ENCODE assay signal across 22 mouse cellular contexts in genomic region chr6:69914781-69915180, GRCm38 (mm10).
DNase-seq lines count a peak whose midpoint lies in the region; ATAC-seq and TF ChIP-seq lines count a peak whose summit lies in the region.
"Had no signal": no experiment of that assay in that cellular context is flagged by ENCODE, and none has a peak within 500 bp of the region (broad histone marks: within the 10 kb centered on the region; RNA-seq: fewer than 3 reads in every experiment).

No protein-coding gene starts in this region.

- no peaks in the 10 kb centered on the region for H3K4me1 ChIP-seq in hindbrain, postnatal 0 days (ENCODE audit: insufficient read depth, low read length)
- no peaks in the 10 kb centered on the region for H3K4me1 ChIP-seq in hindbrain, embryonic 14.5 days (replicated peaks; ENCODE audit: control insufficient read depth, insufficient read depth, low read length)
- H3K4me1 ChIP-seq in midbrain, postnatal 0 days (ENCODE audit: insufficient read depth, low read length) = no peaks in the 10 kb centered on the region
- no peaks in the 10 kb centered on the region for H3K4me1 ChIP-seq in midbrain, embryonic 10.5 days
- H3K4me1 ChIP-seq: embryonic facial prominence, embryonic 15.5 days; forebrain, embryonic 12.5 days; heart, embryonic 13.5 days; lung, embryonic 15.5 days had no signal

- no peak overlapping the region for H3K4me2 ChIP-seq in hindbrain, postnatal 0 days (ENCODE audit: low read depth, low read length)
- H3K4me2 ChIP-seq in hindbrain, embryonic 14.5 days (replicated peaks) = no peak overlapping the region
- H3K4me2 ChIP-seq in midbrain, postnatal 0 days (ENCODE audit: low read depth, low read length, poor library complexity, severe bottlenecking) = no peak overlapping the region
- H3K4me2 ChIP-seq: embryonic facial prominence, embryonic 15.5 days; forebrain, embryonic 12.5 days; heart, embryonic 13.5 days; lung, embryonic 15.5 days had no signal

- DNase-seq in hindbrain, postnatal 0 days (ENCODE audit: low spot score) = peak; percentile 3
- DNase-seq in hindbrain, embryonic 14.5 days (ENCODE audit: low spot score) = no peak
- peak; percentile 22 for DNase-seq in midbrain, postnatal 0 days (ENCODE audit: low spot score)
- no peak for DNase-seq in midbrain, embryonic 10.5 days (ENCODE audit: low spot score)
- DNase-seq in NIH3T3 (ENCODE audit: low read depth) = peak; percentile 3
- DNase-seq in splenic B cell, adult 2 months (ENCODE audit: low read depth, low spot score) = peak; percentile 54
- DNase-seq in adrenal gland, postnatal 4 days (ENCODE audit: low spot score in 2 of 2) = no peak
- DNase-seq in Muller cell, postnatal 12 days (ENCODE audit: inconsistent ontology term) = no peak
- DNase-seq: adrenal gland, adult 2 months; cerebellum, adult 2 months; heart, postnatal 36 days; kidney, adult 8-10 months; layer of hippocampus, postnatal 36 days; left cerebral cortex, postnatal 4 days; right cerebral cortex, postnatal 14 days; thymus, postnatal 14 days had no signal

- H3K36me3 ChIP-seq in hindbrain, postnatal 0 days (ENCODE audit: insufficient read depth, low read length) = no peaks in the 10 kb centered on the region
- no peaks in the 10 kb centered on the region for H3K36me3 ChIP-seq in hindbrain, embryonic 14.5 days (replicated peaks; ENCODE audit: control insufficient read depth, insufficient read depth)
- H3K36me3 ChIP-seq in midbrain, postnatal 0 days (ENCODE audit: insufficient read depth, low read length) = no peaks in the 10 kb centered on the region
- H3K36me3 ChIP-seq in midbrain, embryonic 10.5 days = no peaks in the 10 kb centered on the region
- no peaks in the 10 kb centered on the region for H3K36me3 ChIP-seq in splenic B cell, adult 2 months (ENCODE audit: control insufficient read depth, insufficient read depth, low read length, poor library complexity, severe bottlenecking)
- H3K36me3 ChIP-seq: embryonic facial prominence, embryonic 15.5 days; forebrain, embryonic 12.5 days; heart, embryonic 13.5 days; lung, embryonic 15.5 days had no signal

- WGBS in hindbrain, postnatal 0 days = 70% methylated on average over 4 of the region's 4 CpGs
- WGBS in hindbrain, embryonic 14.5 days = 79% methylated on average over 4 of the region's 4 CpGs
- 68% methylated on average over 4 of the region's 4 CpGs for WGBS in midbrain, postnatal 0 days
- WGBS in midbrain, embryonic 10.5 days = 74% methylated on average over 4 of the region's 4 CpGs

- H3K9ac ChIP-seq in hindbrain, postnatal 0 days (replicated peaks; ENCODE audit: low read length) = no peak overlapping the region
- no peak overlapping the region for H3K9ac ChIP-seq in hindbrain, embryonic 14.5 days
- no peak overlapping the region for H3K9ac ChIP-seq in midbrain, postnatal 0 days (replicated peaks; ENCODE audit: low read length, poor library complexity, severe bottlenecking)
- H3K9ac ChIP-seq: embryonic facial prominence, embryonic 15.5 days; forebrain, embryonic 12.5 days; heart, embryonic 13.5 days; lung, embryonic 15.5 days had no signal

- no peak for ATAC-seq in hindbrain, postnatal 0 days
- no peak for ATAC-seq in hindbrain, embryonic 14.5 days (ENCODE audit: low FRiP score)
- no peak for ATAC-seq in midbrain, postnatal 0 days (ENCODE audit: low FRiP score)
- ATAC-seq: hindbrain, embryonic 16.5 days; midbrain, embryonic 16.5 days had no signal

- no peak overlapping the region for H3K27ac ChIP-seq in hindbrain, postnatal 0 days
- no peak overlapping the region for H3K27ac ChIP-seq in hindbrain, embryonic 14.5 days
- no peak overlapping the region for H3K27ac ChIP-seq in midbrain, postnatal 0 days (ENCODE audit: low read depth, low read length)
- H3K27ac ChIP-seq in midbrain, embryonic 10.5 days (replicated peaks) = no peak overlapping the region
- H3K27ac ChIP-seq: embryonic facial prominence, embryonic 15.5 days; forebrain, embryonic 12.5 days; heart, embryonic 13.5 days; lung, embryonic 15.5 days had no signal

- peak; percentile 56 for TF ChIP-seq CTCF in hindbrain, postnatal 0 days (IDR thresholded peaks at IDR 0.05; ENCODE audit: low read depth)
- TF ChIP-seq CTCF in midbrain, postnatal 0 days (IDR thresholded peaks at IDR 0.05) = peak; percentile 71

- H3K9me3 ChIP-seq in hindbrain, postnatal 0 days (ENCODE audit: low read length) = no peaks in the 10 kb centered on the region
- no peaks in the 10 kb centered on the region for H3K9me3 ChIP-seq in hindbrain, embryonic 14.5 days (ENCODE audit: control insufficient read depth, low read length)
- no peaks in the 10 kb centered on the region for H3K9me3 ChIP-seq in midbrain, postnatal 0 days (ENCODE audit: low read length)
- no peaks in the 10 kb centered on the region for H3K9me3 ChIP-seq in midbrain, embryonic 10.5 days (replicated peaks)
- H3K9me3 ChIP-seq: embryonic facial prominence, embryonic 15.5 days; forebrain, embryonic 12.5 days; heart, embryonic 13.5 days; lung, embryonic 15.5 days had no signal

- no peaks in the 10 kb centered on the region for H3K27me3 ChIP-seq in hindbrain, postnatal 0 days (ENCODE audit: insufficient read depth, low read length)
- no peaks in the 10 kb centered on the region for H3K27me3 ChIP-seq in hindbrain, embryonic 14.5 days (ENCODE audit: control insufficient read depth, insufficient read depth, low read length)
- H3K27me3 ChIP-seq in midbrain, postnatal 0 days (ENCODE audit: insufficient read depth, low read length) = no peaks in the 10 kb centered on the region
- no peaks in the 10 kb centered on the region for H3K27me3 ChIP-seq in midbrain, embryonic 10.5 days (ENCODE audit: low read depth, poor library complexity, severe bottlenecking)
- no peaks in the 10 kb centered on the region for H3K27me3 ChIP-seq in splenic B cell, adult 2 months (ENCODE audit: control insufficient read depth, insufficient read depth, low read length, poor library complexity, severe bottlenecking)
- H3K27me3 ChIP-seq: embryonic facial prominence, embryonic 15.5 days; forebrain, embryonic 12.5 days; heart, embryonic 13.5 days; lung, embryonic 15.5 days had no signal

- H3K4me3 ChIP-seq in hindbrain, postnatal 0 days (ENCODE audit: low read length) = no peak overlapping the region
- H3K4me3 ChIP-seq in hindbrain, embryonic 14.5 days (replicated peaks; ENCODE audit: low read length) = no peak overlapping the region
- no peak overlapping the region for H3K4me3 ChIP-seq in midbrain, postnatal 0 days (ENCODE audit: low read depth, low read length)
- no peak overlapping the region for H3K4me3 ChIP-seq in midbrain, embryonic 10.5 days
- H3K4me3 ChIP-seq: embryonic facial prominence, embryonic 15.5 days; forebrain, embryonic 12.5 days; heart, embryonic 13.5 days; lung, embryonic 15.5 days had no signal

Comparison
In these comparisons a context has a peak if more than half of its experiments do, and no peak if none do; other contexts are left out.
1. DNase-seq: peak in hindbrain, postnatal 0 days (single experiment), midbrain, postnatal 0 days (single experiment), NIH3T3 (single experiment) and splenic B cell, adult 2 months (single experiment); none in hindbrain, embryonic 14.5 days (single experiment), midbrain, embryonic 10.5 days (single experiment), adrenal gland, postnatal 4 days (0 of 2) and Muller cell, postnatal 12 days (single experiment).